Mouse (Mus musculus) kidney, postnatal 10 days (tissue): Measurements from ENCODE around the gene Kcp.

Experiments
- DNase-seq: peaks from one replicate; pipeline ENCODE4 v3.0.0; 2021; ENCODE audit warnings: mixed read lengths

Kcp gene

DNA sequence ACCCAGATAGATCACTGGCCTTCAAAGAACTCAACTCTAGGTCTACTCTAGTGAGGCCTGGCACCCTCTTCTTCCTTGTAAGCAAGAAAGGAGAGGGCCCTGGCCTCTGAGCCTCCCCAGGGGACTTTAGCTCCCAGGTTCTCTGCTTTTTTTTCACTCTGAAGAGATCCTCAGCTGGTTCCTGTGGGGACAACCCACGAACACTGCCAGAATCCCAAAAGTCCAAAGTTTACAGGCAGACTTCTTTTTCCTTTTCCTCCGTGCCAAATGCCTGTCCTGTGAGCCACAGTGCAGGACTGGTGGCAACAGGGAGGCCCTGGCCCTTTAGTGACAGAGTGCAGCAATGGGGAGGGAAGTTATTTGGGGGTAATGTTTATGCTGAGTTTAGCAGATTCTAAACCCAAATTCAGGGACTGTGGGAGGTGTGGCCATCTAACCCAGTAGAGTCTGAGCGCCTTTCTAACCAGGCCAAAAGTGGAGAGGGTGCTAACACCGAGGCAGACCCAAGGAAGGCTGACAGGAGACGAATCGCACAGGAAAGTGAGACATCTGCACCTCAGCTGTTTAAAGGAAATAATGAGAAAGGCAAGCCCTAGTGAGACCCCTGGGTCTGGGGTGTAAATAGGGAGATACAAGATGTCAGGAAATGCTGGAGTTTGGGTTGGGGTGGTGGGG is 15.0 kb upstream of the Kcp start:
- DNase-seq: peak; percentile 8

DNA sequence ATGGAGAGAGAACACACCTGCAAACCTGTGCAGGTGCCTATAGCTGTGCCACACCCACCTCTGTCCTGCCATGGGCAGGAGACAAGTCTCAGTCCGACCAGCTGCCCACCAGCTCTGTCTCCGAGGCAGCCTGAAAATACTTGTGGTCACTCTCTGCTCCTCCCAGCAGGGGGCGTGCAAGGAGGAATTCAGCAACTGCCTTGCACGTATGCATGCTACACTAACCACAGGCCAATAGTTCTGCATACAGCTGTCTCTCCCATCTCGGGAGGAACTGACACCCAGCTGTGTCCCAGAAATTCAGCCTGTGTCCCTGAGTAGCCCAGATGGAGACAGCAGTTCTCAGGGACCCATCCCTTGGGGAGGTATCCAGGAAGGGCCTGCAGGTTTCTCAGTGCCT is 9.4 kb upstream of the Kcp start:
- peak; percentile 86 for DNase-seq

DNA sequence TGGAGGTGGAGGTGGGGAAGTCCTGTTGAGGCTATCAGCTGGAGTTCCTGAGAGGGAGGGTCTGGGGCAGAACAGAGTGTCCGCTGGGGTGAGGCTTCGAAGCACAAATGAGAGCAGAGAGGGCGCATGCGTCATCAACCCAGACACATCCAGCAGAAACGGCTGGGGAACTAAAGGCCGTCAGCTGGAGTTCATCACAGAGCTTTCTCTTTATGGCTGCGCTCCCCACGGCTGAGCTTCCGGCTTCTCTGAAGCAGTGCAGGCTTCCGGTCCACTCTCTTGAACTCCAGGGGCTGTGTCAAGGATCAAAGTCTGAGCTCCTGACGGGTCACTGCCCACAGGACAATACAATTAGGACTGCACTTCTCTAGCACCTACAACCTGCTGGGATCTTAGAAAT is 5.5 kb upstream of the Kcp start:
- peak; percentile 83 for DNase-seq

DNA sequence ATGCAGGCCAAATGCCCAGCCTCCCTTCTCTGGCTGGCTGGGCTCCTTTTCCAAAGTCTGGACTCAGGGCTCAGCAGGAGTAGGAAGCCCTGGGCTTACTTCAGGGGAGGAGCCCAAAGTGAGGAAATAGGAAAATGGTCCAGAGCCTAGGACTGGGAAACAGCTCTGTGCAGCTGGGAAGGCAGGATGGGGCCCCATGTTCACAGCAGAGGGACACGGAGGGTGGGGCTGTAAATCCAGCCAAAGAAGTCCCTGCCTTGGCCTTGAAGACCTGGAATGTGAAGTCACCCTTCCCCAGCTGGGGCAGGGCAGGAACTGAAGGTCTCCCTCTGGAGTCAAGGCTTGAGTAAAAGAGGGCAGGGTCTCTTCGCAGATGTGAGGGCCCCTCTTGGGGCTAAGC is 1.3 kb upstream of the Kcp start:
- no peak for DNase-seq

DNA sequence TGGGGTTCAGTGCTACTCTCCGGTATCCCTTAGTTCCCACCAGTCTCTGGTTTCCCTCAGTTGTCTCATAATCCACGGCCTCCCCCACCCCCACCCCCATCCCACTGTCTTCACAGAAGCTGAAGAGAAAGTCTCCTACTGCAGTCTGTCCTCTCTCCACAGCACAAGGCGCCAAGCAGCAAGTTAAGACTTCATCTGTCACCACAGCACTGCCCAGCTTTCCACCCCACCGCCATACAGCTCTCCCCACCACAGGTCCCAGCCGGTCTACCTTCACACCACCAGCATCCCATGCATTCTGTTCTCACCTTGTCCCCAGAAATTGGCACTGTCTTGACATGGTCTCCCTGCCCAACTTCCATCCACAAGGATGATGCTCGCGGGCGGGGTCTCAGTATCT is 918 bp downstream of the Kcp start:
- no peak for DNase-seq

DNA sequence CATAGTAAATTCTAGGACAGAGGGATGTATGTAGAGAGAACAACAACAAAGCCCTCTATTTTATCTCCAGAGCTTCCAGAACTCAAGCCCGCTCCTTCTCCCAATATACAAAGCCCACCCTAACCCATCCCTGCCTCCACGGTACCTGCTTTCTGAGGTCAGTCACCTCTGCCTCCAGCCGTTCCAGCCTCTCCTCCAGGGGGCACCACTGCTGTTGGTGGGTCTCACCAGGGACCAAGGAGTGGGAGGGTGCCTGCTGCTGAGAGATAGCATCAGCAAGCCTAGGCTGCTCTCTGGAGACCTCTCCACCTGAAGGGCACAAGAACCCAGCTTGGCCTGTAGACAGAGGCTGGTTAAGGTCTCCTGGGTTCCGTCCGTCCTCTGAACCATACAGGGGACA is 2.3 kb downstream of the Kcp start:
- no peak for DNase-seq

DNA sequence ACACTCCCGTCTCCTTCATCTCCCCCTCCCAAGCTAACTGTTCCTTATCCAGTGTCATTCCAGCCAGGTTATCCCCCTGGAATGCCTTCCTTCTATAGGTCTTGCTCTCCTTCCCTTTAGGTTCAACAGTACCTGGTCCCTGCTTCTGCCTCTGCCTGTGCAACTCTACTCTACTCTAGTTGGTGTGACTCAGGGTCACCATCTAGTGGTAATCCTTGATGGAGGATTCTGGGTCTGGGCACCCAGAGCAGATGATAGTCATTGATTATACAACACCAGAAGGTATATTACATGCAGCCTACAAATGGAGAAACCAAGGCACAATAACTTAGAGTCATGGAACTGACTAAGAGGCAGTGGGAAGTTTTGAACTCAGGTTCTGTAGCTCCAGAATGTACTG is 6.2 kb downstream of the Kcp start:
- DNase-seq: no peak

DNA sequence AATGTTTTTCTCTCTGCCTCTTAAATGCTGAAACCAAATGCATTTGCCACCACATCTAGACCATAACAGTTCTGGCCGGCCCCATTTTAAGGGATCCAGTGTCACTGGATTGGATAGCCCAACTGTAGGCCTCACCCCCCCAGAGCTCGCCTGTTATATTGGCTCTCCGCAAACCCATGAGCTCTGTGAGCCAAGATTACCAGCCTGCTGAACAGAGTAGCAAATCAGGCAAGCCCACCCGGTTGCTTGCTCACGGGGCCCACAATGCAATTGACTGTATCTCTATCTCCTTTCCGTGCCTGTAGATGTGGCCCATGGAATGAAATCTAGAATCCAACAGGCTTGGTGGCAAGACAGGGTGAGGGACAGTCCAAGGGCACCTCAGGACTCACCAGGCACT is 6.9 kb downstream of the Kcp start:
- DNase-seq: no peak

DNA sequence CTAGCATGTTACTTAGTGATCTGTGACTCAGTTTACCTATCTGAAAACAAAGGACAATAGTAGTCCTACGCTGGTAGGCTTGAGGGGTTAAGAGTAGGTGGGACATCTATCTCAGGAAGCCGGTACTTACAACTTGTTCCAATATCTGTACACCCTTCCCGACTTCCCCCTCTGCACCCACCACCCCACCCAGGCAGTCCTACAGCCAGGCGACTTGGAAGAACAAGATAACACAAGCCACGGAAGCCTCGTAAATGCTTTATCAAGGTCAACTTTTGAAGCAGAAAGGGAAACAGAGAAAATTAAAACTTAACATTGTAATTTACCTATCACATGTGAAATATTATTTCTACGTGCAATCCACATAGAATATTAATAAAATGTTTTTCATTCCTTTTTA is 7.6 kb downstream of the Kcp start:
- DNase-seq: no peak

DNA sequence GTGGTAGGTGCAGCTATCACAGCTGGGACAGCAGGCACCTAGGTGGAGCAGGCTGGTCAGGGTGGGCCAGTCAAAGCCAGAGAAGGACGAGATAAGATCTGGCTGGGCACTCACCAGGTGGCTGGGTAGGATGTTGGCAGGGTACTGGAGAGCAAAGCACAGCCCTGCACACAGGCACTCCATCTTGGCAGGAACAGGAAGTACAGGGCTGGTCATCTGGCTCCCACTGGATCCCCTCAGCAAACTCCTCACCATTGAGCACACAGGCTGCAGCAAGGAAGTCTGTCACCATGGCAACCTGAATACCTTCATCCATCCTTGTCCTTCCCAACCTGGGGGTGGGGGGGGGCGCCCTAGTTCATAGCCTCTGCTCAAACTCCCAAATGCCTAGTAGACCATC is 10.0 kb downstream of the Kcp start:
- DNase-seq: no peak

DNA sequence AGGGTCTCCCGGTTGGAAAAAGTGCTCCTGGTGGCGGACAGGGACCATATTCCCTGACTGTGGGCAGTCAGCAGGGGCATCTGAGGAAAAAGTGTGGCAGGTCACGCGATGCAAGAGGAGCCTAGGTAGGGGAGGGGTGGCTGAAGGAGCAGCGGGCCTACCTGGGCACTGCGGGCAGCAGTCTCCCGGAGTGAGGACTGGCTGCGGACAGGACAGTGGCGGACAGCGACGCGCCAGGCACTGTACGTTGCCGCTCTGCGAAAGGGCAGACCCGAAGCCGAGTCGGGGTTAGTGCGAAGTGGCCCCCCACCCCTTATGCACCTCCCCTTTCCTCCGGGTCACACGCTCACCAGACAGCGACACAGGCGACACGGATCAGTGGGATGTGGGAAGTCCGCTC is 11.5 kb downstream of the Kcp start:
- no peak for DNase-seq

DNA sequence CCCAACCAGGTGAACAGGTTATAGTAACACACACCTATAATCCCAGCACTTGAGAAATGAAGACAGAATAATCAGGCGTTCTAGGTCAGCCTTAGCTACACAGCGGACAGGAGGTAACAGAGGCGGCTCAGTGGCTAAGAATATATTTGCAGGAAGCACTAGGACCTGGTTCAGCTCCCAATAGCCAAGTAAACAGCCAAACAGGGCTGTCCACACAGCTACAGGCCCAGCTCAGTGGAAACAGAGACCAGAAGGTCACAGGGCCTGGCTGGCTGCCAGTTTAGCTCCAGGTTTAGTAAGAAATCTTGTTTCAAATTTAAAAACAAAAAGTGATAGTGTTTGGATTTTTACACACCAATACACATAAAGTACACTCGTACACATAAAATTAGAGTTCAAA is 13.7 kb downstream of the Kcp start:
- peak; percentile 83 for DNase-seq

DNA sequence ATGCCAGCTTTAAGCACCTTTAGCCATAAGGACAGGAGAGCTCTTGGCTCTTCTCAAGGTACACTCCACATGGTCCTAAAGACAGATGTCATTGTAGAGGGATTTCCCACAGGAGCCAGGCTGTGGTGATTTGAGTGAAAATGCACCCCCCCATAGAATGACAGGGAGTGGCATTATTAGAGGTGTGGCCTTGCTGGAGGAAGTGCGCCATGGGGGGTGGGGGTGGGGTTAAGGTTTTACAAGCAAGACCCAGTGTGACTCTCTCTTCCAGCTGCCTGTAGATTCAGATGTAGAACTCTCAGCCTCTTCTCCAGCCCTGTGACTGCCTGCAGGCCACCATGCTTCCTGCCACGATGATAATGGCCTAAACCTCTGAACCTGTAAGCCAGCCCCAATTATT is 21.8 kb downstream of the Kcp start:
- DNase-seq: no peak

DNA sequence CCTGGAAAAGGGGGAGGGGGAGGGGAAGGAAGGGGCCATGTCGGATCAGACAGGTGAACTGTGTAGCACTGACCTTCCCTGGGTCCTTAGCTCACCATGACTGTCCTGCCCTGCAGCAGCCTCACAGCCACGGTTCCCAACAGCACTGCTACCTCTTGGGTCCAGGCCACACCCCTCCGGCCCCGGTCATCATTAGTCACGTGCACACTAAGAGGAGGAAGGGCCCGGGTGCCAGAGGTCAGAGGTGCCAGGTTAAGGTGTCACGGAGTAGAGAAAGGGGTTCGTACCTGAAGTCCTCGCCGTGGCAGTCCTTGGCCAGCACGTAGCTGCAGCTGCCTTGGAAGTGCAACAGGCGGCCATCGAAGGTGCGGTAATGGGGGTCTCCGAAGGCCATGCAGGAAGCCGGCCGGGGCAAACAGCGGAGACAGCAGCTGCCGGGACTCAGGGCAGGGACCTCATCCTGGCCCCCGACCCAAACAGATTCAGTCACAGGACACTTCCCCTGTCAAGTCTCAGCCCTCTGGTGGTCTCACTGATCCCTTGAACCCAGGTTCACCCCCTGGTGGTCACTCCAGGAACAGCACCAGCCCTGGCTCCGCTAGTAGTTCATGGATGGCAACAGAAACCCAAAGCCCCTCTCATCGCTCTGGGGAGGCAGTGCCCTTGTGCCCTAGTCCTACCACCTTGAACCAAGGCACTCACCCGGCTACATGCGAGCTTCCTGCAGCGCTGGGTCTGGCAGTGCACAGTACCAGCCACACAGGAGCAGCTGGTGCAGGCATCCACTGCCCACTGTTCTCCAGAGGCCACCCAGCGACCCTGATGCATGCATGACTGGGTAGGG is 22.8 kb downstream of the Kcp start:
- DNase-seq: peak; percentile 87

DNA sequence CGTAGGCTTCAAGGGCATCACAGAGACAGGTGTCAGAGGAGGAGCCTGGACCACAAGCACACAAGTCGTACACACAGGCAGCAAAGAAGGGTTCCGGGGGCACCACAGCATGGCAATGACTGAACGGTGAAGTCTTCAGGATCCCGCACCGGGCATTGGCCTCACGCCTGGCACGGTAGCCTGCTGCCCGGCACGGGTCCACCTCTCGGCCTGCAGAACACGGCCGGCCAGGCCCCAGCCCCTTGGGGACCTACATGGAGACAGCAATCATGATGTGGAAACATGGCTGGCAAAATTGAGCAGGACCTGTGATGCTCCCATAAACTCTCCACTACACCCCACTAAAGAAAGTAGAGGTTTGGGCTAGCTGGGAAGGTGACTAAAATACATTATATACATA is 25.1 kb downstream of the Kcp start:
- DNase-seq: no peak

DNA sequence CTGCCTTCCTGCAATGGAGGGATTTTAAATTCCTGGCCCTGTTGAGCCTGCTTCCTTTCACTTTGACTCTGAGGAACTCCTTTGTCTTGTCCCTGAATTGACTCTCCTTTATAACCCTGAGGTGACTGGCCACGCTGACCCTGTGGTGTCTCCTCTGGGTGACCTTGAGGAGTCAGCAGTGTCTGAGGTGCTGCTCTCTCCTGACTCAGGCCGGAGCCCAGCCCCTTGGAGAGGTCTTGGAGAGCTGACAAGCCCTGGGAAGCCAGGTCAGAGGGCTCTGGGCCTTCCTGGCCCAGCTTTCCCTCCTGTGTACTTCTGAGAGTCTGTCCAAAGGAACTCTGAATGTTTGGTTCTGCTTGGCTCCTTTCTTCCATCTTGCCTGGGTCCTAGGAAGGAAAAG is 33.0 kb downstream of the Kcp start:
- DNase-seq: peak; percentile 38

DNA sequence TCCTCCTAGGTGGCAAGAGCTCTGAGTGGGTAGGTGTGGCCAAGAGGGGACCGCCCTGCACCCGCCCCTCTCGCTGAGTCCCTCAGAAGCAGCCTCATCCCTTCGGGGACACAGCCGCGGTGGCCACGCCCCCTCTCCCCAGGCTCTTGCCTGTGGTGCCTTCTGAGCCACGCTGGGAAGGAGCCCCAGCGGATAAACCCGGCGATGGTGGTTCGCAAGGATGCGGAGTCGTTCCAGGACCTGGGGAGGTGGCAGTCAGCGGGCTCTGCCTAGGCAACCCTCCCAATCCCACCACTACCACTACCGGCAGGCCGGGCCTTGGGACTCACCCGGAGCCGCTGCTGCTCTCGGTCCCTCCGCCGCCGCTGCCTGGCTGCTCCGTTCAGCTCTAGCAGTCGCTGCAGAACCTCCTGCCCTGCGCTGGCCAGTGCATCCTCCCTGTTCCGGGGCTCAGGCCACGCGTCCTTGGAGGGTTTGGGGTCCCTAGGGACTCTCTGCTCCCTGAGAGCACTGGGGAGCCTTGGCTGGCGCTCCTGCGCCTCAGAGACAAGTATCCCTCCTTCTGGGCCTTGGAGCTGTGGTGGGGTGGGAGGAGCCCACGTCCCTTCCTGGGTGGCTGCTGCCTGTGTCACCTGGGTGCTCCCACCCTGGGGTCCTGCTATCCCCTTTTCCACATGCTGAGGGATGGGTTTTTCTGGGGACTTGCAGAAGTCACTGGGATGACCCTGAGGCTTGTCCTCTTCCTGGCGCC is 33.6 kb downstream of the Kcp start:
- DNase-seq: peak; percentile 92

DNA sequence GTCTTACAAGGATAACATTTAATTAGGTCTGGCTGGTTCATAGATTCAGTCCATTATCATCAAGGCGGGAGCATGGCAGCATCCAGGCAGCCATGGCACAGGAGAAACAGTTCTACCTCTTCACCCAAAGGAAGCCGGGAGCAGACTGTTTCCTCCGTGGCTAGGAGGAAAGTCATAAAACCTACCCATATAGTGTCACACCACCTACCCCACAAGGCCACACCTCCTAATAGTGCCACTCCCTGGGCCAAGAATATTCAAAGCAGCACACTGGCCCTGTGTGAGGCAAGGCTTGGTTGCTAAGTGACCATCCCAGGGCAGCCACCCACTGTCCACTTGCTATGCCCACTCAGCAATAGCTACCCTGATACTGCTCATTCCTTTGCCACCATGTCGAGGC is 36.6 kb downstream of the Kcp start, which contains the start of gene Atp6v1fnb:
TSS of gene Atp6v1fnb (plus strand) at position 301 of the 400 bp plus-strand sequence.
- DNase-seq: no peak

DNA sequence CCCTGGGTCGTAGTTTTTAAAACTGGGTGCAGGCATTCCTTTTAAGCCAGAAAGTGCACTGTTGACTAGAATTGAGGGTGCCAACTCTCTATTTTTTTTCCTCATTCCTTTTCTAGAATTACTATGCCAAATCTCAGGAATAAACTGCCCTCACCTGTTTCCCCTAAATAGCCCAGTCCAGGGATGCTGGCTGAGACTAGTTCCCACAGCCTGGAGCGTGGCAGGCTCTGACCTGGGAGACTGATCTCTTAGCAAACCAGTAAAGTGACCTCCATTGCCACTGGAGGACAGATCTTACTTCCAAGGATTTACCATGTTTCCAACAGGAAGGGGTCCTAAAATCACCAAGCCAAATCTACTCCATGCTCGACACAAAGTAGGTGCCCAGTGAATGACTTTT is 38.9 kb downstream of the Kcp start:
- DNase-seq: peak; percentile 45

DNA sequence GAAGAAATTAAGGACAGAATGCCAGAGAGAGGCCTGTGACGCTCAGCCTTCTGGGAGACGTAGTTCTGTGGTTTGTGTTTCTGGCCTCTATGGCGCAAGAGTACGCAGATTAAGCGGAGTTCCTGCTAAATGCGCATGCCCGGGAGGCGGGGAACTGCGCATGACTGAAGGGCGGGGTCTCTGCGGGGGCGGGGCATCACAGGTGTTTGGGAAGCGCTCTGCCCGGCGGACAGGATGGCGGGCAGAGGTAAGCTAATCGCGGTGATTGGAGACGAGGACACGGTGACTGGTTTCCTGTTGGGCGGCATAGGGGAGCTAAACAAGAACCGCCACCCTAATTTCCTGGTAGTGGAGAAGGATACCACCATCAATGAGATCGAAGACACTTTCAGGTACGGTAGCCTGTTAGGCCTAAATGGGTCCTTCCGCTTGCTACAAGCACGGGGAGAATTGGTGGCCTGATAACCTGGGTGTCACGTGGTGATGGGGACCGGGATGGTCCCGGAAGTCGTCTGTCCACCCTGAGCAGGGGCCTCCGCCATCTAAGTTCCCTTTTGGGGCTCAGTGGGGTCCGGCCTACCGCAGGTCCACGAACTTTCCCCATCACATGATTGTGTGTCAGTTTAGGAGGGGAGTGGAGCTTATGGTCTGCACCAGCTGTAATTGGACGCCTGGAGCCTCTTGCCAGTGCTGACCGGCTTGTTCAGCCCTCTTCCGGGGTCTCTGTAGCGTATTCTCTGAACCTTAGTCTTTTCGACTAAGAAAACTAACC is 40.0 kb downstream of the Kcp start, which contains the start of gene Atp6v1f:
TSS of gene Atp6v1f (plus strand) at position 136 of the 772 bp plus-strand sequence.
- DNase-seq: peak; percentile 97

DNA sequence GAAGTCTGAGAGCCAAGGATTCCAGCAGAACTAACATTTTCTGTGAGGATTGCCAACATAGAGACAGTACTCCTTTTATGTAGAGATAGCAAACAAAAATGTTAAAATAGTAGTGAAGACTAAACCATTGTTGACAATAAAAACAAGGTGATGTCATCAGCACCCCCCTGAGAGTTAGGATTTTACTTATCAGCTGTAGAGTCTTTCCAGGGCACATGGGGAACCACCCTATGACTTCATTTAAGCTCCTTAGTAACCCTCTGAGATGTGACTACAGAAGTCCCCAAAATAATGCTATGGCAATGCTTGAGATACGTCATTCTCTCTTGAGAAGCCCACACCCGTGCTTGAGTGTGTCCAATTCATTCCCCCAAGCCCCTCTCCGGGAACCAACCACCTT is 44.4 kb downstream of the Kcp start:
- DNase-seq: no peak

DNA sequence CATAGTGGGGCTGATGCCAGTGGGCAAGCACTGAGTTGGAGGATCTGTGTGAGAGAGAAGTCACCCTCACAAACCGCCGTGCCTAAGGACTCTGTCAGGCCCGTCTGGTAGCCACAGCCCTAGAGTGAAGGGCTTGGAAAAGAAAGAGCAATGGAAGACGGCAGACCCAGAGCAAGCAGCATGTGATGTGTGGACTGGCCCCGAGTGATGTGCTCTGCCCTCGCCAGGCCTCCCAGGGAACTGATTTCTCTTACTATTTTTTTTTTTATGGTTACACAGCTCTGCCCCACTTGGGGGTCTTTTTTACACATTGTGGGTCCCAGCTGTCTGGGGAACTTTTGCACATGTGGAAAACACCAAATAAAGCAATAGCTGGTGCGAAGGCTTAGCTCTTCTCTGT is 46.2 kb downstream of the Kcp start:
- DNase-seq: no peak

DNA sequence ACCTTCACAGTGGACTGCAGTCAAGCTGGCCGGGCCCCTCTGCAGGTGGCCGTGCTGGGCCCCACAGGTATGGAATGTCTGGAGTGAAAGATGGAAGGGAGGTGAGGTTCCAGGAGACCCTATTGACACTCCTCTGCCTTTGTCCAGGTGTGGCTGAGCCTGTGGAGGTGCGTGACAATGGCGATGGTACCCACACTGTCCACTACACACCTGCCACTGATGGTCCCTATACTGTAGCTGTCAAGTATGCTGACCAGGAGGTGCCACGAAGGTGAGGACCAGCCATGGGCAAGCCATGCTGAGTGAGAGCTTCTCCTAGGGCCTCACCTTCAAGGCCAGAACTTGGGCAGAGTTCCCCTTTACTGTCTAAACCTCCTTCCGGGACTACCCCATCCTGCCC is 57.1 kb downstream of the Kcp start:
- no peak for DNase-seq
